Mouse (Mus musculus): ENCODE measurements around the gene Arntl.

Gene Arntl

GRCm38 (mm10) chr7:113206644-113207470, at the start of gene Arntl:
Gene Arntl (plus strand): TSS chr7:113207465.
- DNase-seq: peak; percentile 98

GRCm38 (mm10) chr7:113161077-113161698, 46.1 kb upstream of the Arntl start:
- DNase-seq: no peak

GRCm38 (mm10) chr7:113164719-113165118, 42.5 kb upstream of the Arntl start:
- DNase-seq: peak; percentile 30

DNA sequence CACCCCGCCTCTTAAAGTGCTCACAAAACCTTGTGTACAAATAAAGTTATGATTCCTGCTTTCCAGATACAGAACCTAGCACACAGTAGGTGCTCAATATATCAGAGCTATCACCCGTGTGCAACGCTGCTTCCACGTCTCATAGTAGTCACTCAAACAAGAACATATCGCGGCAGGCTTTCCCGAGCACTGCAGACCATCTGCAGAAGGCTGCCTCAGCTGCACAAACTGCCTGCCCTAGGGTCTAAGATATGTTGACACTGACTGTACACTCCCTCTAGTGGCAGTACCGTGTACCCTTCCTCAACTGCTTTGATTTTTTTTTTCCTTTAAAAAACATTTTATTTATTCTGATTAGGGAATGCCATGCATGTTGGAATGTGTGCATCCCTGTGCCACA, 40.2 kb upstream of the Arntl start:
- DNase-seq: peak; percentile 66

DNA sequence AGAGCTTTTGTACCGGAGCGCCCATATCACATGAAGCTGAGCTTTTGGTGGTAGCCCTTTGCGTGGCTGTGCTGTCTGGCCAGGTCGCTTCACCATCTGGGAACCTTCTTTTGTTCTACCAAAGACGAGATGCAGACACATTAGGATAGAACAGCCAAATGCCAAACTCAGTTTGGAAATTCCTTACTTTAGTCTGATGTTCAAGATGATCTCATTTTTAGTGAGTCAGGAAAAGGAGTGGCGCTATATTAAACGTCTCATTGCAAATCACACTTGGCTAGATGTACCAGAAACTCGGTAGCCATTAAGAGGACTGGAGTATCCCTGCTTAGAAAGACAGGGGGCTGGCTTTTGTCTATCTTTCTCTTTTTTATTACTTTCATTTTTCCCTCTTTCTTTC, 38.7 kb upstream of the Arntl start:
- DNase-seq: no peak

GRCm38 (mm10) chr7:113172425-113172824, 34.8 kb upstream of the Arntl start:
- no peak for DNase-seq

DNA sequence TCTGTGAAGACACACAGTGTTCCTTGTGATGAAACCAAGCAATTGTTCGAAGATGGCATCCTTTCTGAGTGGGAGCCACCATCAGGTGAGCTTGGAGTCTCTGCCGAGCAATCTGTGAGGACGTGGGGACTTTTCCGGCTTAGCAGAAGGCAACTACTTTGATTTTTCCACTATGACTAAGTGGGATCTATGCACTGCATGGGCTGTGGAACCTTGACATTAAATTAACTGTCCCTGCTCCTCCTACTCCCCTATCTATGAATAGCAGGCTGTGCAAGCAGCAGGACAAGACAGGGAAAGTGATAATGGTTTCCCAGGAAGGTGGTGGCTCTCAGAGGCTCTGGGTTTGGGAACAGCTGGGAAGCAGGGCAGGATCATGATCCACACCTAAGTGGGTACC, 31.8 kb upstream of the Arntl start:
- DNase-seq: no peak

GRCm38 (mm10) chr7:113178073-113178472, 29.2 kb upstream of the Arntl start:
- no peak for DNase-seq

DNA sequence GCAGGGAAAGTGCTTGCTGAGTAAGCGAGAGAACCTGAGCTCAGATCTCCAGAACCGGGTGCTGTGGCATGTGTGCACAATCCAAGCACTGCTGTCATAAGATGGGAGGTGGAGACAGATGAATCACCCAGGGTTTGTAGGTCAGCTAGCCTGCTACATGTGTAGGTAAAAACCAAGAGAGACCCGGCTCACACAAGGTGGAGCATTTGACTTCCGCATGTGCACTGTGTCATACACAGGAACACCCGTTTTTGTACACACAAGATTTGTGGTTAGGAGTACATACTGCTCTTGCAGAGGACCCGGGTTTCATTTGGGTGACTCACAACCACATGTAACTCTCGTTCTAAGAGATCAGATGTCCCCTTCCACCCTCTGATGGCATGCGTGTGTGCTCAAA, 23.5 kb upstream of the Arntl start:
- no peak for DNase-seq

DNA sequence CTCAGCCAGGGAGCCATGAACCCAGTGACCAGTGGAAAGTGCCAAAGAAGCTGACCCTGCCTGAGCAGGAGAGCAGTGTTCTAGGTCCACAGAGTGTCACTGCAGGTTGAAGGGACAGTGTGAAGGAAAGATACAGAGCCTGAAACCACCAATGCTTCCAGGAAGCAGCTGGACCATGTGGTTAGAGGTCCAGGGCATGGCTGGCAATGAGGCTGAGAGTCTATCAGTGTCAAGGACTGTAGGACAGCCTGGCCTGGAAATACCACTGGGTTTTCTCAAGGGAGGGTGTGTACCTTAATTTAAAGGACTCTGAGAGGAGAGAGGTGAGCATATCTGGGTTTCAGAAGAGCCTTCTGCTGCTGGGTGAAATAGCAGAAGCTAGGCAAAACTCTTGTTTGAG, 22.2 kb upstream of the Arntl start:
- no peak for DNase-seq

DNA sequence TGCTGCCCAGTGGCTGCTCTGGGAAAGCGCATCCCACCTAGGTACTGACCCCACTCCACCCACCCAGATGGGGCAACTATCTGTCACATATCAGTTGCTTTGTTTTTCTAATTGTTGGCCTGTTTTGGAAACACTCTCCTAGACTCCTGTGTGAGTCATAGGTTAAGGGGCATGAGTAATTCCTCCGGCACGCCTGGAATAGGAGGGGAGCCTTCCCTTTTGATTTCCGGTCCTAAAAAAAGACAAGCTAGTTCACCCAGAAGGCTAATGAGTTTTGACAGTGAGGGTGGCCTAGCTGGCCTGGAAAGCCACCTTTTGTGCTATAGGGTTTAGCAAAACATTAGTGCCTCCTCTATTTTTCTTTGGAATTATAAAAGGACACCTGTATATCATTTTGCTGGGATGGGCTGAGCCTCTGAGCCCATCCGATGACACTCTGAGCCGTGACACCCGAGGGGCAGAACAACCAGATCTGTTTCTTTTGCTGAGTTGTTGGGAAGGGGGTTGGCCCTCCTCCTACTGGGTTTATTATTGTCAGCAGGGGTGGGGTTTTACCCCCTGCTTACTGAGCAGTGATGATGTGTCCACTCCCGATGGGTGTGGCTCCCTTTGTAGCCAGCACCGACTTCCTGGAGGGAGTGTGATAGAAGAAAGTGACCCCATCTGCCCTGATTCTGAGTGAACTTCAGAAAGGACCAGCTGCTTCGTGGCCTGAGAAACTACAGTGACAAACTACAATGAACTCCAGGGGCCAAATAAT, 21.0 kb upstream of the Arntl start:
- DNase-seq: peak; percentile 19

DNA sequence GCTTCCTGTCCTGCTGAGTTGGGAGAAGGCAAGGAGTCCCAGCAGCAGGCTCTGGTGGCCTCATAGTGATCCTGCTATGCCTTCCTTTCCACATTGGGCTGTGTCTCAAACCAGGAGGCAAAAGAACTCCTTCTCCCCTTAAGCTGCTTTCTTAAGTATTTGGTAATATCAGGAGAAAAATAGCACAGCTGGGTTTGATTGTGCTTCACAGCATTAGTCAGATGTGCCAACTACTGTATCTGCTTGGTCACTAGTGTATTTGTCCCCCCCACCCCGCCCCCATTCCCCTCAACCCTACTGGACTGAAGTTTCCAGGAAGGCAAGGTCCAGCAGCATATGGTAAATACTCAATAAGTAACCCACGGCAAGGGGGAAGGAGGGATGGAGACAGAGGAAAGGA, 19.2 kb upstream of the Arntl start:
- no peak for DNase-seq

- DNase-seq: no peak
Measured at GRCm38 (mm10) chr7:113188566-113188965, 18.7 kb upstream of the Arntl start.

GRCm38 (mm10) chr7:113191787-113192186, 15.5 kb upstream of the Arntl start:
- DNase-seq: no peak

GRCm38 (mm10) chr7:113192714-113193365, 14.4 kb upstream of the Arntl start:
- DNase-seq: no peak

GRCm38 (mm10) chr7:113193872-113194271, 13.4 kb upstream of the Arntl start:
- DNase-seq: no peak

GRCm38 (mm10) chr7:113195271-113195670, 12.0 kb upstream of the Arntl start:
- no peak for DNase-seq

GRCm38 (mm10) chr7:113196171-113196570, 11.1 kb upstream of the Arntl start:
- no peak for DNase-seq

- peak; percentile 21 for DNase-seq
Measured at GRCm38 (mm10) chr7:113197161-113197775, 10.0 kb upstream of the Arntl start.

- DNase-seq: no peak
Measured at GRCm38 (mm10) chr7:113201584-113201983, 5.7 kb upstream of the Arntl start.

- DNase-seq: peak; percentile 72
Measured at GRCm38 (mm10) chr7:113207471-113208387, 464 bp downstream of the Arntl start.

DNA sequence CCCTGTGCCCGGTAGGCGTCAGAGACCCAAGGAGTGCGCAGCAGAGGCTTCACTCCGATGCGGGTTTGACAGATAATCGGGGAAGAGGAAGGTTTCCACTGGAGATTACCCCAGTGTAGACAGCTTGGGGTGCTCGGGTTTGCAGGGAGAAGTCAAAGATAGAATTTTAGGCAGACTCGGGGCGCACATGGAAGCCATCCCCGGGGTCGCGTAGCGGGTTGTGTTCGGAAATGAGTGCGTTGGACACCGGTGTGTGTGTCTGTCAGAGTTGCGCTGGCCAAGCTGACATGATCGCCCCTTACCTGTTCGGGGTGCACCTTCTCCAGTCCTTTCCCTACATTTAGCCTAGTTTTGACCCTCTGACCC, 1.1 kb downstream of the Arntl start:
- DNase-seq: no peak

Data from lung, postnatal 10 days (tissue).